Mouse (Mus musculus) heart, postnatal 4 days (tissue): Measurements from ENCODE around the gene Prr30. TPM values are rescaled to one million over a fixed set of nuclear protein-coding genes. Genes with fewer than 3 reads are reported as not detected.
"Not testable (repeated sequence)": the region's sequence is repeated elsewhere in the genome, so short reads cannot be mapped to it uniquely, and the experiment has no call there.

Experiments used
- DNase-seq: peaks from one replicate; pipeline ENCODE4 v3.0.0; 2021
- total RNA-seq, 2 experiments: library from RNA; stranded (reverse); gene quantifications; 2 replicates each; pipeline ENCODE4 v1.2.3; 2021

The Prr30 gene
- not detected for total RNA-seq

DNA sequence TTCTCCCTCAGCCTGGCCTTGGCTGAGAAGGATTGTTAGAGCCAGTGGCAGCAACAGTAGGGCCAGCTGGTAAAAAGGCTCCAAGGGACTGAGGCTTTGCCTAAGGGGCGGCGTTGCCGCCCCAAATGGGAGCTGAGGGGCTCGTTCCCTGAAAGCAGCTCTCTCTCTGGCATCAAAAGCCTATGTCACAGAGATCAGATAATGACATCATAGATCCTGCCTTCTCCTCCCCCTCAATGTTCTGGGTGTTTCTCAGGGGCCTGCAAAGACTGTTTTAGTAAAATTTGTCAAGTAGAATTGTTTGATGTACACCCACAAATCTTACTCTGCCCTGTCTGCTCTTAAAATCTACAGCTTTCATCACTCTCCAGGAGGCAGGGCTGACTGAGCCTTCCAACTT lies at the start of gene Prr30:
Prr30 (minus strand) TSS at position 101 of the 400 bp plus-strand sequence.
- no peak for DNase-seq

DNA sequence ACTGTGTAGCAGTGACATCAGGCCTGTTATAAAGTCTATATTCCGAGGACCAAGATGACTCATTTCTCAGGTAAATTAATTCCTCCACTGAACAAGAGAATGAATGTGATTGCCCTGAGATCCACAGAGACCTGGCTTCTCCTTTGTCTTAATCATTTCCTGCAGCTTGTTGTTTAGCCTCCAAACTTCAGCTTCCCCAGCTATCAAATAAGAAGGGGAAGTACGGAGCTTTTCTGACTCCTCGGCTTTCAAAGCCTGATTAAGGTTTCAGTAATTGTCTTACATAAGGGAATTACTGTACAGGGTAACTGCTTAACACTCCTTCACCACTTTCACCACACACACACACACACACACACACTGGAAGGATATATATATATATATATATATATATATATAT lies 46.7 kb upstream of the Prr30 start:
- no peak for DNase-seq

DNA sequence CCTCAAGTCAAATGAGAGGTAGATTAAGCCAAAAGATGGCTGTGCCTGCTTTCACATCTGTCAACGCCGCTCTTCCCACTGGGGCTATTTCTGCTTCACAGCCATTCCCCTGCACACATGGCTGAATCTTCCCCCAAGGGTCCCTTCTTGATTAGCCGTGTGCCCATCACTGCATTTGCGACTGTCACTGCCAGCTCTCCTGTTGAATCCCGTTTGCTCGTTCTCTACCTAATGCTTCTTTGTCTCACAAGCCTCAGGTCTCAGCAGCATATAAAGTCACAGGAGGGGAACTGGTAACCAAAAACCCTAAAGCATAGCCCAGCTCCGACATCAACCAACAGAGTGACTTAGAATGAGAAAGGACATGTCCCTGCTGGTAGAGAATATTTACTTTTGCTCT lies 45.6 kb upstream of the Prr30 start:
- no peak for DNase-seq

DNA sequence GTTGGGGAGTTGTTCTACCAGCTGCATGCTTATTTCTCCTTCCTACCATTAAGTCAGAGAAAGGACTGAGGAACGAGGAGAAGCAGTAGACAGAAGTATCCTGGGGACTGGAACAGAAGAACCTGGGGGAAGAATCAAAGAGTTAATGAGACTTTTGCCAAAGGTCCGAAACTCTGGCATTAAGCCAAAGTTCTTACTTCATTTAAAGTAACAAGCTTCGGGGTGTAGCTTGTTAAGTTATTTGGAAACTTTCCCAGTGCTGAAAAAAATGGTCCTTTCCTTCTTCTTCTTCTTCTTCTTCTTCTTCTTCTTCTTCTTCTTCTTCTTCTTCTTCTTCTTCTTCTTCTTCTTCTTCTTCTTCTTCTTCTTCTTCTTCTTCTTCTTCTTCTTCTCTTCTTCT lies 44.3 kb upstream of the Prr30 start:
- not testable (repeated sequence) for DNase-seq

DNA sequence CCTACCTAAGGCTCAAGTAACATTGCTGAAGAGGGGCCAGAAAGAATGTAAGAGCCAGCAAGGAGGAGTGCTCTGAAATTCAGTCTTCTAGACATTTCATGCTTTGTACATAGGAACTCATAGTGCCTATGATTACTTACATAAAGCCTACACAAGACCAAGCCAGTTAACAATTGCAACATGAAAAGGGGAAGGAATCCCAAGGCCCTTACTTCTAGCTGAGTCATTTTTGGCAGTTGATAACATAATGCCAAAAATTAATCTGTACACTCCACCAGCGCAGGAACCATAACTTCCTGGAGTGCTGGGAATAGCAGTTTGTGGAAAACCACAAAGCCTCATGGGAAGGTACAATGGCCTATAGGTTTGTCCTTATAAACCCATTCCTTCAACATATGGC lies 37.8 kb upstream of the Prr30 start:
- DNase-seq, result no peak

DNA sequence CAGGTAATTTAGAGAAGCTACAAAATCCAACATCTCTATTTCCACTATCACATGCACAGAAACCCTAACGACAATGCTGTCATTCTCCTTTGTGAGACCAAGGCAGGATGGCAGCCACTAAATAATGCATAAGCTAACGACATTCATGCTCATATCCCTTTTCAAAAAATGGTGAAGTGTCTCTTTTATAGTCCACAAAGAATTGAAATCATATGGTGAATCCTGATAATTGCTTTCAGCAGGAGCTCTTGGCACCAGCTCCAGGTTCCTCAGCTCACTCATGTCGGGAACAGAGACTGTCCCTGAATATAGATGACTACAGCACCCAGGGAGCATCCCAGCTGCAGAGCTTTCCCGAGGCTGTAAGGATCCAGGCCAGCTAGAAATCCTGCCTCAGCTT lies 28.9 kb upstream of the Prr30 start:
- no peak for DNase-seq

DNA sequence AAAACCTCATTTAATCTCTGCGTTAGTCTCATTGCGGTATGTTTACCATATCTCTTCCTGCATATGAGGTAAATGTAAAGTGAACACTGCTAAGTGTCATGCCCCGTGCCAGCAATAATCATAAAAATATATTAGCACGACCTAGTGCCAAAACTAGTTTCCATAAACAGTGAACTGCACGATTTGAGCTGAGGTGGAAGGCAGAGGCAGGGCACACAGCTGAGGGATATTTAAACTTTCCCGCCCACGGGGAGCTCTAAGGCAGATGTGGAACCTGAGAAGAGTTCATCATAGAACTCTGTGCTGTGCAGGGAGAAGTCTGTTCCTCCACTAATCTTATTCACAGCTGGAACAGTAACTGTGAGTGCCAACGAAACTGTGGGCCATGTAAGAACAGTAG lies 22.2 kb upstream of the Prr30 start:
- DNase-seq, result no peak

DNA sequence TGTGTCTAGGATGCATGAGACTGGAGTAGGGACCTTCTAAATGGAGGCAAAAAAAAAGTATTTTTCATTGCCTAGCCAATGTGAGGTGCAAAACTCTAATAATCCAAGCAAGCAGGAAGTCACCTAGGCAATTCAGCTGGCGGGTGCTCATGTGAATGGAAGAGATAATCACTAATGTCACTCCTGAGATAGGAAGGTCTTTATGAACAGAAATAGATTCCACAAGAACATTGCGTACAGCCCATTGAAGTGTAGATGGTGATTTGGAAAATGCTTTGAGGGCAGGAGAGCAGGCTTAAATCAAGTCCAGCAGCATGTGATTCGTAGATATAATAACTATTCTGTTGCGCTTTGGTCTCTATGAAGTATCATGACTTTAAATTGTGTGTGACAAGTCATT lies 27.9 kb downstream of the Prr30 start:
- no peak for DNase-seq
